Mouse (Mus musculus) CH12.LX (cell line): ENCODE measurements around the gene Ubald2. TPM values are rescaled to one million over a fixed set of nuclear protein-coding genes. Genes with fewer than 3 reads are reported as not detected.

Source experiments
- DNase-seq: peaks from one replicate; pipeline ENCODE4 v3.0.0-alpha.2; 2013; ENCODE audit errors: extremely low read depth
- H3K27ac ChIP-seq: 2 replicates; pipeline ENCODE4 v1.5.1; 2012; ENCODE audit warnings: low read depth, mild to moderate bottlenecking, control low read depth, moderate library complexity; ENCODE audit not compliant: insufficient read depth
- H3K27me3 ChIP-seq: replicated peaks from 2 replicates; pipeline ENCODE3; 2012; ENCODE audit warnings: inconsistent platforms
- H3K36me3 ChIP-seq, 2 experiments: replicated peaks in 1 of 2; 2 replicates each; pipeline versions ENCODE3 to v1.6.1; 2012; ENCODE audit warnings: inconsistent platforms in 1 of 2, low read length in 1 of 2, mild to moderate bottlenecking in 1 of 2, mixed read lengths in 1 of 2, moderate library complexity in 1 of 2; ENCODE audit not compliant: control insufficient read depth in 1 of 2, insufficient read depth in 1 of 2
- H3K4me1 ChIP-seq, 2 experiments: 2 replicates each; pipeline ENCODE4 v1.6.1; 2012; ENCODE audit warnings: inconsistent platforms in 1 of 2, moderate library complexity in 1 of 2; ENCODE audit not compliant: insufficient read depth in 2 of 2, control insufficient read depth in 1 of 2
- H3K4me2 ChIP-seq: 2 replicates; pipeline ENCODE4 v1.6.1; 2012; ENCODE audit warnings: low read depth, mild to moderate bottlenecking, control low read depth; ENCODE audit not compliant: poor library complexity, insufficient read depth, severe bottlenecking
- H3K4me3 ChIP-seq, 3 experiments: fragments of 150-350 bp in 1 of 3; sonication (generic) in 1 of 3; replicated peaks in 1 of 3; 2 replicates each; pipeline versions ENCODE3 to v1.5.1; 2011 to 2012; ENCODE audit warnings: low read depth in 2 of 3, low read length in 2 of 3, mild to moderate bottlenecking in 2 of 3, moderate library complexity in 2 of 3, control low read depth in 1 of 3, improper control_type of control experiment in 1 of 3, inconsistent platforms in 1 of 3, mixed read lengths in 1 of 3; ENCODE audit not compliant: poor library complexity in 1 of 3
- H3K79me2 ChIP-seq: replicated peaks from 2 replicates; pipeline ENCODE4 v1.6.1; 2012; ENCODE audit warnings: mild to moderate bottlenecking, moderate library complexity; ENCODE audit not compliant: control insufficient read depth, poor library complexity, insufficient read depth, severe bottlenecking; ENCODE audit errors: extremely low read depth
- H3K9ac ChIP-seq: 2 replicates; pipeline ENCODE4 v1.6.1; 2012; ENCODE audit warnings: low read depth, mild to moderate bottlenecking, control low read depth, moderate library complexity; ENCODE audit not compliant: insufficient read depth
- H3K9me3 ChIP-seq: replicated peaks from 2 replicates; pipeline ENCODE3; 2012; ENCODE audit warnings: low read length, inconsistent platforms, mixed read lengths
- BHLHE40 ChIP-seq: IDR thresholded peaks from 2 replicates; pipeline ENCODE4 v1.6.1; 2011; ENCODE audit warnings: mild to moderate bottlenecking, low read depth, low read length, improper control_type of control experiment
- CHD2 ChIP-seq: IDR thresholded peaks from 2 replicates; pipeline ENCODE4 v1.6.1; 2011; ENCODE audit warnings: low read length, improper control_type of control experiment
- CTCF ChIP-seq, 2 experiments: IDR thresholded peaks in 1 of 2; conservative IDR thresholded peaks in 1 of 2; 2 replicates each; pipeline ENCODE4 v1.5.1; 2011 to 2012; ENCODE audit warnings: low read depth in 2 of 2, low read length in 2 of 2, improper control_type of control experiment in 1 of 2, inconsistent platforms in 1 of 2, mild to moderate bottlenecking in 1 of 2, moderate library complexity in 1 of 2
- E2F4 ChIP-seq: IDR thresholded peaks from 2 replicates; pipeline ENCODE4 v1.6.1; 2011; ENCODE audit warnings: low read depth, low read length, improper control_type of control experiment; ENCODE audit not compliant: insufficient replicate concordance
- GABPA ChIP-seq: IDR thresholded peaks from 2 replicates; pipeline ENCODE4 v1.6.1; 2012; ENCODE audit warnings: low read depth, low read length, improper control_type of control experiment, inconsistent platforms; ENCODE audit not compliant: insufficient replicate concordance
- JUN ChIP-seq: IDR thresholded peaks from 2 replicates; pipeline ENCODE4 v1.6.1; 2011; ENCODE audit warnings: low read depth, mild to moderate bottlenecking, low read length, improper control_type of control experiment, moderate library complexity; ENCODE audit not compliant: insufficient read depth
- MAX ChIP-seq: IDR thresholded peaks from 2 replicates; pipeline ENCODE4 v1.6.1; 2011; ENCODE audit warnings: low read length, improper control_type of control experiment
- MAZ ChIP-seq: IDR thresholded peaks from 2 replicates; pipeline ENCODE4 v1.6.1; 2012; ENCODE audit warnings: low read depth, mild to moderate bottlenecking, inconsistent platforms, low read length, improper control_type of control experiment, moderate library complexity
- MXI1 ChIP-seq: IDR thresholded peaks from 2 replicates; pipeline ENCODE4 v1.6.1; 2011; ENCODE audit warnings: mild to moderate bottlenecking, low read depth, low read length, improper control_type of control experiment
- NELFE ChIP-seq: IDR thresholded peaks from 2 replicates; pipeline ENCODE4 v1.6.1; 2011; ENCODE audit warnings: low read depth, low read length, improper control_type of control experiment
- PAX5 ChIP-seq: IDR thresholded peaks from 2 replicates; pipeline ENCODE4 v1.6.1; 2012; ENCODE audit warnings: low read length, inconsistent platforms, mixed read lengths
- POLR2A ChIP-seq: IDR thresholded peaks from 2 replicates; pipeline ENCODE4 v1.6.1; 2011; ENCODE audit warnings: low read depth, mild to moderate bottlenecking, improper control_type of control experiment, low read length
- RAD21 ChIP-seq: IDR thresholded peaks from 2 replicates; pipeline ENCODE4 v1.6.1; 2011; ENCODE audit warnings: low read depth, mild to moderate bottlenecking, low read length, improper control_type of control experiment, moderate library complexity
- SIN3A ChIP-seq: IDR thresholded peaks from 2 replicates; pipeline ENCODE4 v1.6.1; 2012; ENCODE audit warnings: low read length, improper control_type of control experiment, inconsistent platforms
- TCF12 ChIP-seq: IDR thresholded peaks from 2 replicates; pipeline ENCODE4 v1.6.1; 2014; ENCODE audit warnings: low read depth, mild to moderate bottlenecking, inconsistent platforms, low read length, improper control_type of control experiment
- ZMIZ1 ChIP-seq: IDR thresholded peaks from 2 replicates; pipeline ENCODE4 v1.6.1; 2012; ENCODE audit warnings: low read depth, mild to moderate bottlenecking, inconsistent platforms, low read length, improper control_type of control experiment
- dilution Hi-C: fragments of 300-500 bp; cut with MboI; formaldehyde crosslinking; loops from 2 replicates; pipeline ENCODE4 v1.14.3; 2020; ENCODE audit warnings: low sequenced_read_pairs; ENCODE audit not compliant: extremely low pct_unique_long_range_greater_than_20kb, extremely low pct_ligation_motif_present
- in situ Hi-C: fragments of 300-500 bp; cut with MboI; formaldehyde crosslinking; loops from 3 replicates; pipeline ENCODE4 v1.14.3; 2019; ENCODE audit warnings: low sequenced_read_pairs, low pct_ligation_motif_present, low pct_unique_long_range_greater_than_20kb, mixed read lengths
- polyA plus RNA-seq: library from polyadenylated mRNA; unstranded; fragments of >175 nt; gene quantifications from 2 replicates; pipeline ENCODE4 v1.2.1, GENCODE M21; 2012; ENCODE audit warnings: low read depth; ENCODE audit not compliant: insufficient read length
- total RNA-seq, 2 experiments: library from RNA; depleted of rRNA; stranded (reverse); fragments of 300-350 nt in 1 of 2; fragments of >200 nt in 1 of 2; gene quantifications; 2 replicates each; pipeline ENCODE4 v1.2.3; 2012 to 2014

The Ubald2 gene
- total and polyA plus RNA-seq, 3 experiments, result 228 to 436 (median 336) TPM

- DNase-seq, result no peak
- TF ChIP-seq MAX, result no peak
- no peak for TF ChIP-seq PAX5
- TF ChIP-seq TCF12, result no peak
- TF ChIP-seq NELFE, result no peak
- no peak for TF ChIP-seq POLR2A
- TF ChIP-seq BHLHE40, result no peak
- no peak for TF ChIP-seq GABPA
- TF ChIP-seq MAZ, result no peak
- no peak for TF ChIP-seq SIN3A
- TF ChIP-seq MXI1, result no peak
- no peak for TF ChIP-seq ZMIZ1
- TF ChIP-seq CTCF (conservative IDR thresholded peaks at IDR 0.05 in 1 of 2, IDR thresholded peaks at IDR 0.05 in 1 of 2; ENCODE audit: low read depth in 2 of 2, low read length in 2 of 2), result no peak
- no peak for TF ChIP-seq CHD2
- dilution Hi-C loops (no loop called here), in situ Hi-C loops (loop anchor here (5.0 kb wide), 1 partner anchor 237 kb away; no protein-coding TSS in a partner anchor)
- H3K4me2 ChIP-seq, result no peak overlapping the region
- H3K4me3 ChIP-seq, result no peak overlapping the region
- H3K9me3 ChIP-seq, result no peaks in the 10 kb centered on the region
- no peak overlapping the region for H3K9ac ChIP-seq
- peaks cover 14% of the 10 kb centered on the region for H3K27me3 ChIP-seq
- no peaks in the 10 kb centered on the region for H3K79me2 ChIP-seq
- no peak overlapping the region for H3K27ac ChIP-seq
- peaks cover 7 to 8% of the 10 kb centered on the region in 2 experiments for H3K4me1 ChIP-seq
- H3K36me3 ChIP-seq, result no peaks in the 10 kb centered on the region
These were observed 25.9 kb downstream of the Ubald2 start for GRCm38 (mm10) chr11:116459786-116460185.

GRCm38 (mm10) chr11:116463338-116463737, 29.4 kb downstream of the Ubald2 start:
- no peak overlapping the region for H3K9ac ChIP-seq
- H3K4me3 ChIP-seq, result no peak overlapping the region
- DNase-seq, result no peak
- H3K36me3 ChIP-seq, result no peaks in the 10 kb centered on the region
- peaks cover 1% of the 10 kb centered on the region for H3K27me3 ChIP-seq
- dilution Hi-C loops, result no loop called here
- in situ Hi-C loops, result no loop called here
- no peaks in the 10 kb centered on the region for H3K9me3 ChIP-seq
- no peak overlapping the region for H3K27ac ChIP-seq
- no peaks in the 10 kb centered on the region for H3K79me2 ChIP-seq
- TF ChIP-seq RAD21 (no peak), JUN (no peak), CTCF (conservative IDR thresholded peaks at IDR 0.05 in 1 of 2, IDR thresholded peaks at IDR 0.05 in 1 of 2; ENCODE audit: low read depth in 2 of 2, low read length in 2 of 2) (no peak), E2F4 (no peak), BHLHE40 (no peak), SIN3A (no peak)
- H3K4me2 ChIP-seq, result no peak overlapping the region
- H3K4me1 ChIP-seq, result peaks cover 6 to 7% of the 10 kb centered on the region in 2 experiments
